Mouse (Mus musculus): ENCODE results near the gene Rbm48. TPM values are rescaled to one million over a fixed set of nuclear protein-coding genes. Genes with fewer than 3 reads are reported as not detected.

The Rbm48 gene
- polyA plus RNA-seq, 1 experiment from 2014 or later: 16.2 TPM

DNA sequence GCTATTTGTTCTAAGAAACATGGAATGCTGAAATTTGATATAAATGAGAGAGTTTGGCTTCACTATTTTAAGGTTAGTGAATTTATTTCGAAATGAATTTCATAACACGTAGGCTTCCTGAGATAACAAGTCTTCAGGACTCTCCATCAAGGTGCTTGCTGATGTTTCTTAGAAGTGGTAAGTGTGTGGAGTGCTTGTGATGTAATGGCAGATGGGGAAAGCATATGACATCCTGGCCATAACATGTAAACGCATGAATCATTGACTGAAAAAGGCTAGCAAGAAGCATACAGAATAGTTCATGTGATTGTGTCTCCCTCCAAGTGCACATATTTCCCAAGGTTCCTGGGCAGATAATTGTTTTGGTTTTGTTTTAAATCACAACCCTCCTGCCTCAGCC, 4.4 kb upstream of the Rbm48 start:
- Histone ChIP-seq H3K4me3 (no peak overlapping the region), H3K36me3 (ENCODE audit: poor library complexity, severe bottlenecking) (peaks cover 21% of the 10 kb centered on the region)
- WGBS: 88% methylated on average over 3 of the region's 3 CpGs

DNA sequence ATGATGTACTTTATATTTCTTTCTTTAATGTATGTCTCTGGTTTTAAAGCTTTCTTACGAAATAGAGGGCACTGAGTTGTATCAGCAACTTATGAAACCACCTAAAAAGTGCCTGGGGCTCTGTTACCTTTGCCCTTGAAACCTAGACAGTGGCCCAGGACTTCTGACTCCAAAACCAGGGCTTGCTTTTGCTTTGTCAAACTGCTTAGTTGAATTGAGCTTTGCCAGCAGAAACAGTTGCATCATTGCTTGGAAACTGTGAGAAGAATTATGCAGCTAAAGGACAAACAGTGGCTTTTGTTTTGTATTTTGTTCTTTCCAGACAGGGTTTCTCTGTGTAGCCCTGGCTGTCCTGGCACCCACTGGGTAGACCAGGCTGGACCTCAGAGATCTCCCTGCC, 3.9 kb upstream of the Rbm48 start:
- 79% methylated on average over 1 of the region's 1 CpGs for WGBS

More for the DNA sequence above, 4.4 kb upstream of the Rbm48 start:
- no peak overlapping the region for H3K27ac ChIP-seq
- H3K4me1 ChIP-seq: peaks cover 7% of the 10 kb centered on the region
- H3K4me2 ChIP-seq: no peak overlapping the region
- ATAC-seq: no peak
- H3K9me3 ChIP-seq (replicated peaks): no peaks in the 10 kb centered on the region
- no peaks in the 10 kb centered on the region for H3K27me3 ChIP-seq
- H3K9ac ChIP-seq: no peak overlapping the region

DNA sequence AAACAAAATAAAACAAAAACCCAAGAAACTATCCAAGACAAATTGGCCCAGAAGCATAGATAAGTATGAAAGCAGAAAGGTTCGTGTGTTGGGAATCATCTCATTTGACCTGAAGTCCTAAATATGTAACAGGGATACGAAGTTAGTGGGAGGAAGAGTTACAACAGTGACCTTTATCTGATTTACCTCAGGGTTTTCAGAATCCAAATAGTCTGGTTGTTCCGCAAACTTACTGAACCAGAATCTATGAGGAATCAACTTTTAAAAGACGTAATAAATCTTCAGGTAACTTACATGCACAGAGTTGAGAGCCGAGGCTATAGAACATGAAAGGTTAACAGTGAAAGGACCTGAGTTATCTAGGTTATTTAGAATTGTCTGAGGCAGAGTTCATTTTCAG, 2.4 kb upstream of the Rbm48 start:
- Histone ChIP-seq H3K9me3 (replicated peaks) (no peaks in the 10 kb centered on the region), H3K27ac (no peak overlapping the region), H3K4me3 (no peak overlapping the region), H3K4me1 (peaks cover 19% of the 10 kb centered on the region), H3K36me3 (ENCODE audit: poor library complexity, severe bottlenecking) (peaks cover 3% of the 10 kb centered on the region; the same call in 1 of the 2 replicates), H3K27me3 (no peaks in the 10 kb centered on the region), H3K4me2 (no peak overlapping the region), H3K9ac (no peak overlapping the region)
- ATAC-seq: no peak
- 95% methylated on average over 5 of the region's 5 CpGs for WGBS

More for the DNA sequence above, 3.9 kb upstream of the Rbm48 start:
- no peaks in the 10 kb centered on the region for H3K9me3 ChIP-seq (replicated peaks)
- peaks cover 16% of the 10 kb centered on the region for H3K36me3 ChIP-seq (ENCODE audit: poor library complexity, severe bottlenecking)
- no peaks in the 10 kb centered on the region for H3K27me3 ChIP-seq
- H3K27ac ChIP-seq: no peak overlapping the region
- no peak overlapping the region for H3K9ac ChIP-seq
- H3K4me3 ChIP-seq: no peak overlapping the region
- no peak overlapping the region for H3K4me2 ChIP-seq
- H3K4me1 ChIP-seq: peaks cover 9% of the 10 kb centered on the region
- ATAC-seq: no peak

DNA sequence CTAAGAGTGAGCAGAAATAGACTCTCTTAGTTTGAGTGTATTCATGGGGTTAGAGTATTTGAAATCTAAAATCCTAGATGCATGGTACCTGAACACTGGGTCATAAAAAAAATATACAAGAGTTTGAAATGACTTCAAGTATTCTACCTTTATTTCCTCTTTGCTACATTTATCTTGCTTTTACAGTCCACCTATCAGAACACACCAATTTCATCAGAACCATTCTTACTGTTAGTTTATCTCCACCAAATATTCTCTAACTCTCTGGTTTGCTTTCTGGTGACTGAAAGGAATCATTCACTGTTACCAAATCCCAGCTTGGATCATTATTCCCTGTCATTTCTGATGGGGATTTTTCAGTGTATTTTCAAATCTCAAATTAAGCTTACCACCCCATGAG, 786 bp upstream of the Rbm48 start:
- Histone ChIP-seq H3K4me2 (peak overlapping the region; percentile 79), H3K4me3 (peak overlapping the region; percentile 79), H3K9ac (peak overlapping the region; percentile 78; the same call in 1 of the 2 replicates), H3K4me1 (peaks cover 19% of the 10 kb centered on the region), H3K36me3 (ENCODE audit: poor library complexity, severe bottlenecking) (peaks cover 4% of the 10 kb centered on the region; the same call in 1 of the 2 replicates), H3K27ac (no peak overlapping the region), H3K9me3 (replicated peaks) (no peaks in the 10 kb centered on the region), H3K27me3 (no peaks in the 10 kb centered on the region)
- no peak for ATAC-seq

DNA sequence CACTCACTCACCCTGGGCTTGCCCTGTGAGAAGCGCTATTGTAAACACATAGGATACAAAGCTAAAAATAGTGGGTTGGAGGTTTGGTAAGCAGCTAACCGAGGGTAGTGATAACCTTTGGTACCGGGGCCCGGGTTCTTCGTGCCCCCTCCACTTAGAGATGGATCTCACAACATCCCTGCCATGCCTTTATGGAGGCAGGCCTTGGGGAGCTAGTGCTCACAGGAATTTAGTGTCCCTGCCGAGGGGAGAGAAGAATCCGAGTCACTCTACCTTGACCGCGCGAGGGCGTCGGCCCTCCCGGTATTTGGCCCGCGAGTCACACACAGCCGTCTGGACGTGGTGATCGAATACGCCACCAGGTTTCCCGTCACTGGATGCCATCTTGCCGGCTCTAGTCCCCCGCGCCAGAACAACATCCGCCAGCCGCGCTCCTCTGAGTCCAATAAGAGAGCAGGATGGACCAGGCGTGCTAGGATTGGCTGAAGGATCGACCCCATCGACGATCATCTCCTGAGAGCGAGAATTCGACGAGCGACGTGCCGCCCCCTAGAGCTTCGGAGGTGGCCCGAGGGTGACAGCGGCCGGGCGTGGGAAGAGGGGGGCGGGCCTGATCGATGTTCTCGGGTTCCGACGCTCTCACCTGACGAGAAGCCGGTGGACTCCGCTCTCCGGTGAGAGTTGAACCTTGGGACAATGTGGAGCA, 539 bp downstream of the Rbm48 start, which contains the start of gene Pex1:
Gene Pex1 (plus strand): TSS at position 374 of the 706 bp plus-strand sequence.
- peak within 1 kb of the TSS; percentile 78 for H3K9ac ChIP-seq

DNA sequence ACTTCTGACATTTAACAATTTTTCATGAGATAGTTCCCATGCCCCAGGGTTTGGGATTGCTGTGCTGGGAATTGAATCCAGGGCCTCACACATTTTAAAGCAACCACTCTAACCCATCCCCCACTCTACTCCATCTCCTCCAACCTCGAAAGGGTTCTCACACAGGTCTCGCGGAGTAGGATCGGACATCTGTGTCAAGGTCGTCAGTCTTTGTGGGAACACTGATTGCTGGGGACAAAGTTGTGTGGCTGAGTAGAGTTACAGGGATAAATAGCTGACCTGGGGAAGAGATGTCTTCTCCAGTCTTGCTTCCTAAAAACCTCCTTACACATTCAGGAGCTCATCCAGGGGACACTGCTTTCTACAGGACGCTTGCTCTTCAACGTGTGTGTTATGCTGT, 17.3 kb downstream of the Rbm48 start:
- 95% methylated on average over 7 of the region's 7 CpGs for WGBS
- Histone ChIP-seq H3K36me3 (ENCODE audit: poor library complexity, severe bottlenecking) (peaks cover 94% of the 10 kb centered on the region), H3K27me3 (no peaks in the 10 kb centered on the region), H3K9ac (no peak overlapping the region), H3K9me3 (replicated peaks) (peaks cover 6% of the 10 kb centered on the region; the same call in 1 of the 2 replicates), H3K4me1 (no peaks in the 10 kb centered on the region), H3K4me2 (no peak overlapping the region), H3K27ac (no peak overlapping the region), H3K4me3 (no peak overlapping the region)
- no peak for ATAC-seq

More for the DNA sequence above, 539 bp downstream of the Rbm48 start, which contains the start of gene Pex1:
- under 1% methylated on average over 49 of the region's 50 CpGs for WGBS
- Histone ChIP-seq H3K4me3 (peak within 1 kb of the TSS; percentile 79), H3K4me1 (peaks cover 19% of the 10 kb centered on the region), H3K36me3 (ENCODE audit: poor library complexity, severe bottlenecking) (peaks cover 16% of the 10 kb centered on the region), H3K4me2 (peak within 1 kb of the TSS; percentile 79), H3K27me3 (no peaks in the 10 kb centered on the region), H3K27ac (peak within 1 kb of the TSS; percentile 57), H3K9me3 (replicated peaks) (no peaks in the 10 kb centered on the region)
- peak; percentile 99 for ATAC-seq

DNA sequence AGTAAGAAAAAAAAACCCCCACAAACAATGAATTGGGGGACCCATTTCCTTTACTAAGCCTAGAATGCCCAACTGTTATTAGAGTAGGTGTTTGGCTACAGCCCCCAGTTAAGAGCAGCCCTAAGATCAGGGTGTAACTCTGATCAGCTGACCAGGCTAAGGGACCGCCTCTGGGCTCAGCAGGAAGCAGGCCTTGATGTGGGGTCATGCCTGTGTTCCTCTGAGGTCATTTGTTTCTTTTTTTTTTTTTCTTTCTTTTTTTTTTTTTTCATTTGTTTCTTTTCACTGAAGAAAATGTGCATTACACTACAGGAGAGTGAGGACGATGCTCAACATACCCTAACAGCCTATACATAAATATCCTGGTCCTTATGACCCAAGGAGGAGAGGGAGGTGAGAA, 18.4 kb downstream of the Rbm48 start:
- Histone ChIP-seq H3K9ac (no peak overlapping the region), H3K36me3 (ENCODE audit: poor library complexity, severe bottlenecking) (peaks cover 96% of the 10 kb centered on the region), H3K27ac (no peak overlapping the region), H3K27me3 (no peaks in the 10 kb centered on the region), H3K4me2 (no peak overlapping the region), H3K4me1 (no peaks in the 10 kb centered on the region), H3K9me3 (replicated peaks) (peaks cover 6% of the 10 kb centered on the region; the same call in 1 of the 2 replicates), H3K4me3 (no peak overlapping the region)
- 100% methylated on average over 2 of the region's 2 CpGs for WGBS
- no peak for ATAC-seq

DNA sequence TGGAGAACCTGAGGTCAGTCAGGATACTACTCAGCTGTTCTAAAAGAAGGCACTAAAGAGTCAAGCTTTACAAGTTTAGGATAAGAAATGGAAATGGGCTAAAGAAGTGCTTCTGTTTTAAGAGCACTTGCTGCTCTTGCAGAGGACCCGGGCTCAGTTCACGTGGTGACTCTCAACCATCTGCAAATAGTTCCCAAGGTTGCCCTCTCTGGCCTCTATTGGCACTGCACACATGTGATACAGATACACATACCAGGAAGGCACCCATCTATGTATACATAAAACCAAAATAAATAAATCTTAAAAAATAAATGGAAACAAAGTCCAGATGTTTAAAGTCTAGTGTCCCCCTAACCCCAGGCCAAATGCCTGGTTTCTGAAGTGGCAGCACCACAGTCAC, 21.6 kb downstream of the Rbm48 start:
- no peak overlapping the region for H3K27ac ChIP-seq
- H3K4me3 ChIP-seq: no peak overlapping the region

DNA sequence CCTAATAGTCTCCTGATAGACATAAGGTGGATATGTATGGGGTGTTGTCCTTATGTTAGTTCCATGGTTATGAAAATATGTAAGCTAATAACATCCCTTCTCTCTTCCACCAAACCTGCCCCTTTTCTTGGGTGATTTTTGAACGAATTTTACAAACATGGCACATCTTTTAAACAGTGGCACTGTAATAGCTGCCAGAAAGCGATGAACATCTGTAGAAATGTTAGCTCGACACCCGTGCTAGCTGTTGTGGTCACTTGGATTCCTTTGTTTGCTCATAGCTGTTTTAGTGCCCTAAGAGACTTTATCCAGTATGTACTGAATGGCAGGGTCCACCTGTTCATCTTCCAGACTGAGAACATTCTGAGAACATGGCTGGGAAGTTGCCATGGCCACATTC, 25.1 kb downstream of the Rbm48 start, which contains the start of gene 1700109H08Rik:
Gene 1700109H08Rik (plus strand): TSS at position 301 of the 400 bp plus-strand sequence.
- no peaks in the 10 kb centered on the region for H3K4me1 ChIP-seq
- H3K9me3 ChIP-seq (replicated peaks): peaks cover 6% of the 10 kb centered on the region; the same call in 1 of the 2 replicates
- H3K4me3 ChIP-seq: no peak within 1 kb of the TSS
- no peak within 1 kb of the TSS for H3K4me2 ChIP-seq
- ATAC-seq: no peak
- H3K27me3 ChIP-seq: no peaks in the 10 kb centered on the region
- H3K36me3 ChIP-seq (ENCODE audit: poor library complexity, severe bottlenecking): peaks cover 95% of the 10 kb centered on the region
- no peak within 1 kb of the TSS for H3K27ac ChIP-seq
- H3K9ac ChIP-seq: no peak within 1 kb of the TSS
- 95% methylated on average over 4 of the region's 4 CpGs for WGBS

More for the DNA sequence above, 21.6 kb downstream of the Rbm48 start:
- H3K4me1 ChIP-seq: no peaks in the 10 kb centered on the region
- peaks cover 99% of the 10 kb centered on the region for H3K36me3 ChIP-seq (ENCODE audit: poor library complexity, severe bottlenecking)
- 95% methylated on average over 2 of the region's 2 CpGs for WGBS
- ATAC-seq: no peak
- H3K9ac ChIP-seq: no peak overlapping the region
- H3K9me3 ChIP-seq (replicated peaks): peaks cover 6% of the 10 kb centered on the region; the same call in 1 of the 2 replicates
- H3K27me3 ChIP-seq: no peaks in the 10 kb centered on the region
- H3K4me2 ChIP-seq: no peak overlapping the region

DNA sequence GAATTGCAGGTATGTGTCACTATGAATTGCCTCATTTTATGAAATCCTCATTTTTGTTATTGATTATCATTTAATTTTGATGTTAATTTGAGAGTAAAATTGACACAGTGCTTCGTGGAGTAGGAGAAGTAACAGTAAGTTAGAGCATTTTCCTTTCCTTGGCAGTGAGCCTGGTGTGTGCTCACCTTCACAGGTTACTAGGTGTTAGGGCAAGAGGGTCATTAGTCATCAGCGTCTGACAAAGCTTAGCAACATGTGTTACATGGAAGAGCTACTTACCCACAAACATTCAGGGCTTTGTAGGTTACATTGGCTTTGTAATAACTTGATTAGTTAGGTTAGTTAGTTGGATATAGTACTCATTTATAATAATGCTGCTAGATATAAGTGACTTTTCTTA, 42.2 kb downstream of the Rbm48 start:
- no peak overlapping the region for H3K4me2 ChIP-seq
- no peaks in the 10 kb centered on the region for H3K9me3 ChIP-seq (replicated peaks)
- H3K4me3 ChIP-seq: no peak overlapping the region
- peaks cover 38% of the 10 kb centered on the region for H3K36me3 ChIP-seq (ENCODE audit: poor library complexity, severe bottlenecking)
- ATAC-seq: no peak
- H3K4me1 ChIP-seq: no peaks in the 10 kb centered on the region
- no peaks in the 10 kb centered on the region for H3K27me3 ChIP-seq
- H3K27ac ChIP-seq: no peak overlapping the region
- WGBS: 89% methylated on average over 2 of the region's 2 CpGs
- H3K9ac ChIP-seq: no peak overlapping the region

DNA sequence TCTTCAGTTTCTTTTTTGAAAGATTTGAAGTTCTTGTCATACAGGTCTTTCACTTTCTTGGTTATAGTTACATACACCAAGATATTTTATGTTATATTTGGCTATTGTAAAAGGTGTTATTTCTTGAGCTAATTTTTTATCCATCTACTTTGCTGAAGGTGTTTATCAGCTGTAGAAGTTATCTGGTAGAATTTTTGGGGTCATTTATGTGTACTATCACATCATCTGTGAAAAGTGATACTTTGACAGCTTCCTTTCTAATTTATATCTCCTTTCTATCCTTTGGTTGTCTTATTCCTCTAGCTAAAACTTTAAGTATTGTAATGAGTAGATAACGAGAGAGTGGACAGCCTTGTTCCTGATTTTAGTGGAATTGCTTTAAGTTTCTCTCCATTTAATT, 44.9 kb downstream of the Rbm48 start:
- Histone ChIP-seq H3K4me1 (no peaks in the 10 kb centered on the region), H3K9ac (no peak overlapping the region), H3K36me3 (ENCODE audit: poor library complexity, severe bottlenecking) (peaks cover 22% of the 10 kb centered on the region), H3K27ac (no peak overlapping the region), H3K4me2 (no peak overlapping the region), H3K27me3 (no peaks in the 10 kb centered on the region), H3K4me3 (no peak overlapping the region), H3K9me3 (replicated peaks) (no peaks in the 10 kb centered on the region)
- no peak for ATAC-seq
- WGBS: 89% methylated on average over 1 of the region's 1 CpGs

DNA sequence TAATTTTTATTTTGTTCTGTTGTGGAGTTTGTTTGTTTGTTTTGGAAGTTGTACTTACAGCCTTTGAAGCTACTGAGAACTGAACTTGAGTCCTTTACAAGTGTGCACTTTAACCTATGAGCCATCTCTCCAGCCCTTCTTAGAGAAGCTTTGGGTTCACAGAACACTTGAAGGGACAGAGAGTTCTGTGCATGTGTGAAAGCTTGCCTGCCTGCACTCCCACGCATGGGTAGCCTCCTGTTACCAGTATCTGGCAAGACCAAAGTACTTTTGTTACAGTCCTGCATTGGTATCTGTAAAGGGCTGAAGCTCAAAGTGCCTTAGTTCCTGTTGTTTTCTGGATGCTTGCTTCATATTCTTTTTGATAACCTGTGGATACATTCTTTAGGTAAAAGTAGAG, 50.2 kb downstream of the Rbm48 start:
- H3K4me3 ChIP-seq: no peak overlapping the region

More for the DNA sequence above, 50.2 kb downstream of the Rbm48 start:
- no peak overlapping the region for H3K9ac ChIP-seq
- peaks cover 7% of the 10 kb centered on the region; the same call in 1 of the 2 replicates for H3K36me3 ChIP-seq (ENCODE audit: poor library complexity, severe bottlenecking)
- no peaks in the 10 kb centered on the region for H3K27me3 ChIP-seq
- H3K4me2 ChIP-seq: no peak overlapping the region
- no peaks in the 10 kb centered on the region for H3K9me3 ChIP-seq (replicated peaks)
- no peak for ATAC-seq
- peaks cover 15% of the 10 kb centered on the region for H3K4me1 ChIP-seq
- WGBS: 92% methylated on average over 1 of the region's 1 CpGs
- no peak overlapping the region for H3K27ac ChIP-seq
